Mouse (Mus musculus) heart, embryonic 13.5 days (tissue): ENCODE data around the gene Cog6. TPM values are rescaled to one million over a fixed set of nuclear protein-coding genes. Genes with fewer than 3 reads are reported as not detected.
"Not testable (repeated sequence)": the region's sequence is repeated elsewhere in the genome, so short reads cannot be mapped to it uniquely, and the experiment has no call there.

Source experiments
- ATAC-seq: fragments of 200-750 bp; cut with Nextera tagmentation; 2 replicates; pipeline ENCODE4 v1.8.0; 2017; ENCODE audit warnings: moderate TSS enrichment; ENCODE audit not compliant: insufficient number of reproducible peaks, low FRiP score, low TSS enrichment; ENCODE audit errors: extremely low read depth
- H3K27ac ChIP-seq: fragments of 300-500 bp; sonication (generic); replicated peaks from 2 replicates; pipeline ENCODE4 v1.5.1; 2015; ENCODE audit warnings: moderate library complexity, mild to moderate bottlenecking, inconsistent platforms
- H3K27me3 ChIP-seq: fragments of 300-500 bp; sonication (generic); replicated peaks from 2 replicates; pipeline ENCODE4 v1.6.1; 2015; ENCODE audit warnings: mild to moderate bottlenecking, inconsistent platforms
- H3K36me3 ChIP-seq: fragments of 300-500 bp; sonication (generic); 2 replicates; pipeline ENCODE4 v1.6.1; 2015; ENCODE audit warnings: mild to moderate bottlenecking, inconsistent platforms
- H3K4me1 ChIP-seq: fragments of 300-500 bp; sonication (generic); 2 replicates; pipeline ENCODE4 v1.6.1; 2015; ENCODE audit warnings: inconsistent platforms
- H3K4me2 ChIP-seq: fragments of 300-500 bp; sonication (generic); 2 replicates; pipeline ENCODE4 v1.6.1; 2015; ENCODE audit warnings: inconsistent platforms, mild to moderate bottlenecking, moderate library complexity
- H3K4me3 ChIP-seq: fragments of 300-500 bp; sonication (generic); 2 replicates; pipeline ENCODE4 v1.5.1; 2015; ENCODE audit warnings: moderate library complexity, mild to moderate bottlenecking, inconsistent platforms
- H3K9ac ChIP-seq: fragments of 300-500 bp; sonication (generic); 2 replicates; pipeline ENCODE4 v1.6.1; 2015; ENCODE audit warnings: inconsistent platforms, mild to moderate bottlenecking, moderate library complexity
- H3K9me3 ChIP-seq: fragments of 300-500 bp; sonication (generic); 2 replicates; pipeline ENCODE4 v1.6.1; 2016; ENCODE audit warnings: inconsistent platforms
- WGBS: fragments of 180-500 bp; shearing (Covaris S2); methylation state at CpG from one replicate; pipeline ENCODE4 v1.1.7; 2015; ENCODE audit warnings: mixed read lengths; 5-methylcytosine and 5-hydroxymethylcytosine counted together
- polyA plus RNA-seq: library from polyadenylated mRNA; unstranded; fragments of >200 nt; fragmentation: Nextera tagmentation; extraction: Ambion mirVana; gene quantifications from 2 replicates; pipeline ENCODE4 v1.2.1, GENCODE M21; 2015

The Cog6 gene
- polyA plus RNA-seq, 1 experiment from 2014 or later, result 48.0 TPM

GRCm38 (mm10) chr3:52993296-52993695, 23.7 kb downstream of the Cog6 start:
- WGBS, result 85% methylated on average over 10 of the region's 10 CpGs
- H3K4me3 ChIP-seq, result no peak overlapping the region
- H3K27me3 ChIP-seq, result no peaks in the 10 kb centered on the region
- no peak overlapping the region for H3K4me2 ChIP-seq
- H3K9ac ChIP-seq, result no peak overlapping the region
- no peaks in the 10 kb centered on the region for H3K9me3 ChIP-seq
- ATAC-seq, result no peak
- H3K27ac ChIP-seq, result no peak overlapping the region
- no peaks in the 10 kb centered on the region for H3K4me1 ChIP-seq
- peaks cover 92% of the 10 kb centered on the region for H3K36me3 ChIP-seq

- WGBS, result 66% methylated on average over 18 of the region's 18 CpGs
- Histone ChIP-seq H3K4me3 (no peak overlapping the region), H3K9ac (no peak overlapping the region), H3K4me1 (no peaks in the 10 kb centered on the region), H3K9me3 (no peaks in the 10 kb centered on the region), H3K27me3 (no peaks in the 10 kb centered on the region), H3K36me3 (peaks cover 93% of the 10 kb centered on the region), H3K4me2 (no peak overlapping the region), H3K27ac (no peak overlapping the region)
- no peak for ATAC-seq
Measured at GRCm38 (mm10) chr3:52990041-52990737, 26.8 kb downstream of the Cog6 start.

GRCm38 (mm10) chr3:52985508-52985941, 31.5 kb downstream of the Cog6 start:
- not testable (repeated sequence) for H3K9me3 ChIP-seq, ATAC-seq, H3K4me2 ChIP-seq, H3K27me3 ChIP-seq, H3K9ac ChIP-seq, H3K4me3 ChIP-seq, H3K27ac ChIP-seq
- 52% methylated on average over 7 of the region's 7 CpGs for WGBS
- peaks cover 83% of the 10 kb centered on the region for H3K36me3 ChIP-seq
- peaks cover 37% of the 10 kb centered on the region for H3K4me1 ChIP-seq

- no peak for ATAC-seq
- H3K4me3 ChIP-seq, result no peak overlapping the region
Measured at GRCm38 (mm10) chr3:52983772-52984171, 33.3 kb downstream of the Cog6 start.

GRCm38 (mm10) chr3:52982993-52983392, 34.0 kb downstream of the Cog6 start:
- H3K27me3 ChIP-seq, result no peaks in the 10 kb centered on the region
- no peak for ATAC-seq
- no peak overlapping the region for H3K4me3 ChIP-seq
- H3K36me3 ChIP-seq, result peaks cover 58% of the 10 kb centered on the region
- 54% methylated on average over 10 of the region's 10 CpGs for WGBS
- H3K27ac ChIP-seq, result peak overlapping the region; percentile 91
- no peak overlapping the region for H3K4me2 ChIP-seq
- H3K9ac ChIP-seq, result peak overlapping the region; percentile 37; the same call in 1 of the 2 replicates
- peaks cover 37% of the 10 kb centered on the region for H3K4me1 ChIP-seq
- no peaks in the 10 kb centered on the region for H3K9me3 ChIP-seq

More at GRCm38 (mm10) chr3:52983772-52984171, 33.3 kb downstream of the Cog6 start:
- Histone ChIP-seq H3K36me3 (peaks cover 66% of the 10 kb centered on the region), H3K4me1 (peaks cover 37% of the 10 kb centered on the region), H3K4me2 (peak overlapping the region; percentile 50), H3K9me3 (no peaks in the 10 kb centered on the region), H3K9ac (peak overlapping the region; percentile 66), H3K27me3 (no peaks in the 10 kb centered on the region), H3K27ac (peak overlapping the region; percentile 91)
- WGBS, result 50% methylated on average over 3 of the region's 3 CpGs

GRCm38 (mm10) chr3:52974674-52975556, 42.1 kb downstream of the Cog6 start:
- 35% methylated on average over 15 of the region's 15 CpGs for WGBS
- Histone ChIP-seq H3K4me3 (no peak overlapping the region), H3K36me3 (no peaks in the 10 kb centered on the region; the same call in 1 of the 2 replicates), H3K27ac (peak overlapping the region; percentile 51; the same call in 1 of the 2 replicates), H3K9ac (no peak overlapping the region), H3K9me3 (no peaks in the 10 kb centered on the region), H3K27me3 (no peaks in the 10 kb centered on the region), H3K4me1 (peaks cover 12% of the 10 kb centered on the region), H3K4me2 (peak overlapping the region; percentile 29; the same call in 1 of the 2 replicates)
- ATAC-seq, result no peak

GRCm38 (mm10) chr3:52972916-52973315, 44.1 kb downstream of the Cog6 start:
- Histone ChIP-seq H3K36me3 (no peaks in the 10 kb centered on the region), H3K4me1 (peaks cover 12% of the 10 kb centered on the region), H3K9ac (no peak overlapping the region), H3K9me3 (no peaks in the 10 kb centered on the region), H3K4me3 (no peak overlapping the region), H3K4me2 (no peak overlapping the region), H3K27me3 (no peaks in the 10 kb centered on the region), H3K27ac (no peak overlapping the region)
- ATAC-seq, result no peak
- WGBS, result 72% methylated on average over 7 of the region's 7 CpGs

- no peak overlapping the region for H3K27ac ChIP-seq
- ATAC-seq, result no peak
- 81% methylated on average over 5 of the region's 5 CpGs for WGBS
Measured at GRCm38 (mm10) chr3:52967046-52967445, 50.0 kb downstream of the Cog6 start.

GRCm38 (mm10) chr3:52964206-52964605, 52.8 kb downstream of the Cog6 start:
- Histone ChIP-seq H3K27ac (no peak overlapping the region), H3K36me3 (no peaks in the 10 kb centered on the region), H3K9me3 (0 out of 2 replicates have a peak, but pooled peaks cover 7% of the 10 kb centered on the region), H3K4me2 (no peak overlapping the region), H3K9ac (no peak overlapping the region), H3K4me3 (no peak overlapping the region), H3K27me3 (no peaks in the 10 kb centered on the region), H3K4me1 (peaks cover 12% of the 10 kb centered on the region)
- ATAC-seq, result no peak
- 56% methylated on average over 7 of the region's 7 CpGs for WGBS

More at GRCm38 (mm10) chr3:52967046-52967445, 50.0 kb downstream of the Cog6 start:
- Histone ChIP-seq H3K36me3 (no peaks in the 10 kb centered on the region), H3K4me2 (no peak overlapping the region), H3K4me1 (peaks cover 5% of the 10 kb centered on the region), H3K4me3 (no peak overlapping the region), H3K9me3 (0 out of 2 replicates have a peak, but pooled peaks cover 1% of the 10 kb centered on the region), H3K27me3 (no peaks in the 10 kb centered on the region), H3K9ac (no peak overlapping the region)

- H3K27me3 ChIP-seq, result no peaks in the 10 kb centered on the region
- WGBS, result 81% methylated on average over 8 of the region's 8 CpGs
- no peak for ATAC-seq
- H3K4me1 ChIP-seq, result peaks cover 19% of the 10 kb centered on the region
- no peak overlapping the region for H3K4me3 ChIP-seq
- no peak overlapping the region for H3K27ac ChIP-seq
- 0 out of 2 replicates have a peak, but pooled peaks cover 7% of the 10 kb centered on the region for H3K9me3 ChIP-seq
- no peaks in the 10 kb centered on the region for H3K36me3 ChIP-seq
- no peak overlapping the region for H3K9ac ChIP-seq
- H3K4me2 ChIP-seq, result no peak overlapping the region
Measured at GRCm38 (mm10) chr3:52963441-52963840, 53.6 kb downstream of the Cog6 start.

- peaks cover 27% of the 10 kb centered on the region for H3K4me1 ChIP-seq
- WGBS, result 91% methylated on average over 14 of the region's 14 CpGs
- H3K9me3 ChIP-seq, result 0 out of 2 replicates have a peak, but pooled peaks cover 7% of the 10 kb centered on the region
- H3K36me3 ChIP-seq, result no peaks in the 10 kb centered on the region
- no peak overlapping the region for H3K4me2 ChIP-seq
- no peak overlapping the region for H3K4me3 ChIP-seq
- no peak overlapping the region for H3K27ac ChIP-seq
- H3K27me3 ChIP-seq, result no peaks in the 10 kb centered on the region
- no peak for ATAC-seq
- no peak overlapping the region for H3K9ac ChIP-seq
Measured at GRCm38 (mm10) chr3:52962391-52962790, 54.6 kb downstream of the Cog6 start.
